Mouse (Mus musculus): Measurements from ENCODE around the gene Olfr8. TPM values are rescaled to one million over a fixed set of nuclear protein-coding genes. Genes with fewer than 3 reads are reported as not detected.

Gene Olfr8
- not detected in 2 replicates for polyA plus RNA-seq (2021; fragmentation: Nextera tagmentation)
- long read RNA-seq, experiment 1: 0 reads
- long read RNA-seq, experiment 2: 0 reads

GRCm38 (mm10) chr10:78950336-78950735 is at the start of gene Olfr8:
Olfr8 (plus strand) TSS chr10:78950636.

DNA sequence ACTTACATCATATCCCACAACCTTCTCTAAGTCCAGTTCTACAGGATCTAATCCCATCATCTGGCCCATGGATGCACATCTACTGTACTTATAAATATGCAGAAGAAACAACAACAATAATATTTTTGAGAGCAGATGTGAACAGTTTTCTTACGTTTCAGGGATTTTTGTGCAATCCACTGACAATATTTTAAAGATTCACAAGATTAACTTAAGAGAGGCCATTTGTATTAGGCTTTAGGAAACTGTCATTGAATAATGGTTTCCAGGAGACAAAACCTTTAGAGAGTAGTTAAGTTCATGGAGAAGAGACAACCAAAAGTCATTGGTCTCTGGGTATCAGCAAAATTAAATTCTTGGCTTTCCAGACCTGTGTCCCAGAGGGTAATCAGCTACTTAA is 37.6 kb upstream of the Olfr8 start, which contains the start of gene Olfr1354:
TSS of gene Olfr1354 (plus strand) at position 301 of the 400 bp plus-strand sequence.

GRCm38 (mm10) chr10:78963009-78963408 is 12.6 kb downstream of the Olfr8 start, which contains the start of gene Olfr1353:
Olfr1353 (plus strand) TSS chr10:78963309.

DNA sequence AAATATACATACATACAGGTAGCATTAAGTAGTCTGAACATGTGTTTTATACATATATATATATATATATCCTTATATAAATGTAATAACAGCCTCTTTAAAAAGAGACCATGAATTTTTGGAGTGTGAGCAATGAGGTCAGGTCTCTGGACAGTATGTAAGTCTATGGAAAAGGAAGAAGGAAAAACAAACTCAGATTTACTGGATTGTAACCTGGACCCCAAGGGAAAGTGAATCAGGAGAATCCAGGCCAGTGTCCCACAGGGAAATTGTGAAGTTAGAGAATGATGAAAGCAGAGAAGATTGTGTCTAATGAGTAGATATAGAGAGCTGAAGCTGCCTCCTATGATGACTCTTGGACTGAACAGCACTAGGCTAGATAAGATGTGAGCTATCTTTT is 30.3 kb downstream of the Olfr8 start, which contains the start of gene Olfr1352:
TSS of gene Olfr1352 (plus strand) at position 301 of the 400 bp plus-strand sequence.

Other genes with a start within 250 kb of the Olfr8 start
- gene Casp14, start 232.3 kb upstream of the Olfr8 start, polyA plus RNA-seq (2021; fragmentation: Nextera tagmentation): not detected in 2 replicates
- 0.11 and 0.13 TPM in 2 replicates for gene Ccdc105, start 197.6 kb upstream of the Olfr8 start, polyA plus RNA-seq (2021; fragmentation: Nextera tagmentation)
- gene Slc1a6, start 170.1 kb upstream of the Olfr8 start, polyA plus RNA-seq (2021; fragmentation: Nextera tagmentation): 2.0 and 3.3 TPM in 2 replicates
- not detected in 2 replicates for gene Olfr1356, start 98.5 kb upstream of the Olfr8 start, polyA plus RNA-seq (2021; fragmentation: Nextera tagmentation)
- not detected in 2 replicates for gene Olfr1355, start 75.1 kb upstream of the Olfr8 start, polyA plus RNA-seq (2021; fragmentation: Nextera tagmentation)
- gene Olfr1354, start 37.5 kb upstream of the Olfr8 start, polyA plus RNA-seq (2021; fragmentation: Nextera tagmentation): not detected in 2 replicates
- not detected in 2 replicates for gene Olfr1353, start 12.7 kb downstream of the Olfr8 start, polyA plus RNA-seq (2021; fragmentation: Nextera tagmentation)
- 0.03 TPM in 1 of 2 replicates, not detected in the other for gene Olfr1352, start 30.4 kb downstream of the Olfr8 start, polyA plus RNA-seq (2021; fragmentation: Nextera tagmentation)
- not detected in 2 replicates for gene Olfr1351, start 61.8 kb downstream of the Olfr8 start, polyA plus RNA-seq (2021; fragmentation: Nextera tagmentation)
- gene Olfr57, start 78.1 kb downstream of the Olfr8 start, polyA plus RNA-seq (2021; fragmentation: Nextera tagmentation): not detected in 2 replicates
- 6.2 and 6.7 TPM in 2 replicates for gene 2610008E11Rik, start 147.0 kb downstream of the Olfr8 start, polyA plus RNA-seq (2021; fragmentation: Nextera tagmentation)
- gene Vmn2r80, start 198.1 kb downstream of the Olfr8 start, polyA plus RNA-seq (2021; fragmentation: Nextera tagmentation): not detected in 2 replicates